Mouse (Mus musculus): ENCODE data around the gene Pxmp4. TPM values are rescaled to one million over a fixed set of nuclear protein-coding genes. Genes with fewer than 3 reads are reported as not detected.

Gene Pxmp4
- polyA plus RNA-seq, 1 experiment = 9.5 TPM

DNA sequence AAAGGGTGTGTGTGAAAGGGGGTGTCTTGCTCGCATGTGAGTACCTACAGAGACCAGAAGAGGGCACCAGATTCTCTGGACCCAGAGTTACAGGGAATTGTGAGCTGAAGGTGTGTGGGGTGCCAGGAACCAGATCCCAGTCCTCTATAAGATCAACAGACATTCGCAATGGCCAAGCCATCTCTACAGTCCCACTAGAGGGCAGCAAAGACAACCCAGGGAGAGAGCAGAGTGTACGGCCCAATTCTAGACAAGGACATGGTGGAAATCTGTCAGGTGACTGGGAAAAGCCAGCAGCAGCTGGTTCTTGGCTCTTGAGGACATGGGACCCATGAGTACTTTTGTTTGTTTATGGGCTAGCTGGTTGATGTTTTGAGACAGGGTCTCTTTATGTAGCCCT, 10.5 kb downstream of the Pxmp4 start:
- H3K27ac ChIP-seq (ENCODE audit: insufficient read depth, low read length) = no peak overlapping the region
- H3K4me3 ChIP-seq (ENCODE audit: low read depth, low read length) = no peak overlapping the region
- no peaks in the 10 kb centered on the region for H3K27me3 ChIP-seq (ENCODE audit: control insufficient read depth, insufficient read depth, low read length, poor library complexity, severe bottlenecking)
- no peaks in the 10 kb centered on the region for H3K4me1 ChIP-seq (ENCODE audit: control insufficient read depth, insufficient read depth, low read length)
- no peak for TF ChIP-seq POLR2A (IDR thresholded peaks at IDR 0.05; ENCODE audit: insufficient read depth, low read length)
- peak; percentile 65 for TF ChIP-seq CTCF (IDR thresholded peaks at IDR 0.05; ENCODE audit: low read depth, low read length)
- H3K36me3 ChIP-seq (ENCODE audit: control insufficient read depth, insufficient read depth, low read length, poor library complexity, severe bottlenecking) = no peaks in the 10 kb centered on the region
- no peak overlapping the region for H3K9ac ChIP-seq (ENCODE audit: low read depth, poor library complexity, severe bottlenecking)
- H3K9me3 ChIP-seq (replicated peaks; ENCODE audit: control insufficient read depth, insufficient read depth, low read length, poor library complexity, severe bottlenecking) = no peaks in the 10 kb centered on the region

DNA sequence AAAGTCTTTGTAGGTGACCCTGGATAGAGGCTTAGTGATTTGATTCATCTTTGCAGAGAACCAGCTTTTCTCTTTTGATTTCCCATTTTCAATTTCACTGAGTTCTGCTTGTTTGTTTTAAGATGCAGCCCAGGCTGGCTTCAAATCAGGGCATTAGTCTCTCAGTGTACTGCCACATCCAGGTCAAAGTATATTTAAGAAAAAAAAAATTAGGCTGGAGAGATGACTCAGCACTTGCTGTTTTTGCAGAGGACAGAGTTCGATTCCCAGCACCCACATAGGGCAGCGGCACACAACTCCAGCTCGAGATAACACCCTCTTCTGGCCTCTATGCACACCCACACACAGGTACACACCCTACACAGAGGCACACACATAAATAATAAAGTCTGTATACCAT, 12.3 kb downstream of the Pxmp4 start:
- H3K27me3 ChIP-seq (ENCODE audit: control insufficient read depth, insufficient read depth, low read length, poor library complexity, severe bottlenecking) = no peaks in the 10 kb centered on the region
- no peaks in the 10 kb centered on the region for H3K4me1 ChIP-seq (ENCODE audit: control insufficient read depth, insufficient read depth, low read length)
- H3K27ac ChIP-seq (ENCODE audit: insufficient read depth, low read length) = no peak overlapping the region
- no peaks in the 10 kb centered on the region for H3K36me3 ChIP-seq (ENCODE audit: control insufficient read depth, insufficient read depth, low read length, poor library complexity, severe bottlenecking)
- TF ChIP-seq EP300 (IDR thresholded peaks at IDR 0.05; ENCODE audit: insufficient read depth, low read depth, low read length) (no peak), POLR2A (IDR thresholded peaks at IDR 0.05; ENCODE audit: insufficient read depth, low read length) (no peak), CTCF (IDR thresholded peaks at IDR 0.05; ENCODE audit: low read depth, low read length) (no peak)
- no peaks in the 10 kb centered on the region for H3K9me3 ChIP-seq (replicated peaks; ENCODE audit: control insufficient read depth, insufficient read depth, low read length, poor library complexity, severe bottlenecking)
- no peak overlapping the region for H3K9ac ChIP-seq (ENCODE audit: low read depth, poor library complexity, severe bottlenecking)
- H3K4me3 ChIP-seq (ENCODE audit: low read depth, low read length) = no peak overlapping the region

DNA sequence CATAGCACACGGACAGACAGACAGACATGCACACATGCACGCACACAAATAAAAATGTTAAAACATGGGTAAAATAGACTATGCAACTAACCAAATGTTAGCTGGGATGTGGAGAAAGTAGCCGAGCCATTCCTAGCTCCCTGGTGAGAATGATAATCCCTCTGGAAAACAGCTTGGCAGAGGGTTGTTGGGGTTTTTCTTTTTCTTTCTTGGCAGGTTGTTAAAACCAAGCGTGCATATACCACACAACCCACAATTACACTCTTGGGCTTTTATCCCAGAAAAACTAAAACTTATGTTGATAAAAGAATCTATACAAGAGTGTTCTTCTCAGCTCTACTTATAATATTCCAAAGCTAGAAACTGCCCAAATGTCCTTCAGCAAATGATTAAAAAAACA, 14.5 kb downstream of the Pxmp4 start:
- Histone ChIP-seq H3K27me3 (ENCODE audit: control insufficient read depth, insufficient read depth, low read length, poor library complexity, severe bottlenecking) (no peaks in the 10 kb centered on the region), H3K4me3 (ENCODE audit: low read depth, low read length) (no peak overlapping the region), H3K9me3 (replicated peaks; ENCODE audit: control insufficient read depth, insufficient read depth, low read length, poor library complexity, severe bottlenecking) (no peaks in the 10 kb centered on the region), H3K9ac (ENCODE audit: low read depth, poor library complexity, severe bottlenecking) (no peak overlapping the region), H3K36me3 (ENCODE audit: control insufficient read depth, insufficient read depth, low read length, poor library complexity, severe bottlenecking) (no peaks in the 10 kb centered on the region), H3K4me1 (ENCODE audit: control insufficient read depth, insufficient read depth, low read length) (no peaks in the 10 kb centered on the region), H3K27ac (ENCODE audit: insufficient read depth, low read length) (no peak overlapping the region)
- TF ChIP-seq EP300 (IDR thresholded peaks at IDR 0.05; ENCODE audit: insufficient read depth, low read depth, low read length) (no peak), POLR2A (IDR thresholded peaks at IDR 0.05; ENCODE audit: insufficient read depth, low read length) (no peak), CTCF (IDR thresholded peaks at IDR 0.05; ENCODE audit: low read depth, low read length) (no peak)

DNA sequence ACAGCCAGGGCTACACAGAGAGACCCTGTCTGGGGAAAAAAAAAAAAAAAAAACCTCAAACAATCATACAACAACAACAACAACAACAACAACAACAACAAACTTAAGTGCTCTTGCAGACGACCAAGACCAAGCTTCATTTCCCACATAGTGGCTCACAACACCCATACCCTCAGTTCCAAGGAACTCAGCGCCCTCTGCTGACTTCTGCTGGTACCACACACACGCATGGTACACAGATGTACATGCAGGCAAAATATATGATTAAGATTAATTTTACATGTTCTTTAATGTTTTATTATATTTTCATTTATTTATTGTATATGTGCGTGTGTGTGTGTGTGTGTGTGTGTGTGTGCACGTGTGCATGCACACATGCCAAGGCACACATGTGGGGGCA, 17.1 kb downstream of the Pxmp4 start:
- no peak for TF ChIP-seq EP300 (IDR thresholded peaks at IDR 0.05; ENCODE audit: insufficient read depth, low read depth, low read length)
- TF ChIP-seq CTCF (IDR thresholded peaks at IDR 0.05; ENCODE audit: low read depth, low read length) = peak; percentile 82
- no peak for TF ChIP-seq POLR2A (IDR thresholded peaks at IDR 0.05; ENCODE audit: insufficient read depth, low read length)
- Histone ChIP-seq H3K4me3 (ENCODE audit: low read depth, low read length) (no peak overlapping the region), H3K27ac (ENCODE audit: insufficient read depth, low read length) (no peak overlapping the region), H3K27me3 (ENCODE audit: control insufficient read depth, insufficient read depth, low read length, poor library complexity, severe bottlenecking) (no peaks in the 10 kb centered on the region), H3K4me1 (ENCODE audit: control insufficient read depth, insufficient read depth, low read length) (no peaks in the 10 kb centered on the region), H3K9me3 (replicated peaks; ENCODE audit: control insufficient read depth, insufficient read depth, low read length, poor library complexity, severe bottlenecking) (no peaks in the 10 kb centered on the region), H3K9ac (ENCODE audit: low read depth, poor library complexity, severe bottlenecking) (no peak overlapping the region), H3K36me3 (ENCODE audit: control insufficient read depth, insufficient read depth, low read length, poor library complexity, severe bottlenecking) (no peaks in the 10 kb centered on the region)

DNA sequence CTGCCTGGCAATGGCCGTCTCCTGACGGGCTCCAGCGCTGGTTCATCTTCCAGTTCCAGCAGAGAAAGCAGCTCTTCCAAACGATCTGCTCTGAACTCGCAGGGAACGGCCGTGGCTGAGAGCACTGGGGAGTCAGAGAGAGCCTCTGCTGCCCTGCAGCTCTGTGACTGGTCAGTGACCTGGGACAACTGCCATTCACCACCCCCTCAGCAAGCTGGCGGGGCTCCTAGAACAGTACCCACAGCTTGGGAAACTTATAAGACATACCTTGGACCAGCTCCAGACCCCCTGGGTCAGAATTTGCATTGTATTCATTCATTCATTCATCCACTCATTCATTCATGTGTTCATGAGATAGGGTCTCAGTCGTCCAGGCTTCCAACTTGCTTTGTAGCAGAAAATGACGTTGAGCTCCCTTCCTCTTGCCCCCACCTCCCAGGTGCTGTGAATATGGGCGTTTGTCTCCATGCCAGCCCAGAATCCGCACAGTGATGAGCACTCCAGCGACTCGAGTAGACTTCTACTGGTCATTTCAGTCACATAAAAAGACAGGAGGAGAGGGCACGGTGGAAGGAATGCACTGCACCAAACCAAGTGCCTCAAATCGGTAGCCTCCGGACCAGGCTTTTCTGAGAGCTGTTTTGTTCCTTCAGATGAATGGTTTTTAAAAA, 18.4 kb downstream of the Pxmp4 start:
- no peaks in the 10 kb centered on the region for H3K9me3 ChIP-seq (replicated peaks; ENCODE audit: control insufficient read depth, insufficient read depth, low read length, poor library complexity, severe bottlenecking)
- H3K36me3 ChIP-seq (ENCODE audit: control insufficient read depth, insufficient read depth, low read length, poor library complexity, severe bottlenecking) = no peaks in the 10 kb centered on the region
- H3K9ac ChIP-seq (ENCODE audit: low read depth, poor library complexity, severe bottlenecking) = no peak overlapping the region
- H3K4me1 ChIP-seq (ENCODE audit: control insufficient read depth, insufficient read depth, low read length) = no peaks in the 10 kb centered on the region
- no peaks in the 10 kb centered on the region for H3K27me3 ChIP-seq (ENCODE audit: control insufficient read depth, insufficient read depth, low read length, poor library complexity, severe bottlenecking)
- TF ChIP-seq EP300 (IDR thresholded peaks at IDR 0.05; ENCODE audit: insufficient read depth, low read depth, low read length) (no peak), CTCF (IDR thresholded peaks at IDR 0.05; ENCODE audit: low read depth, low read length) (no peak), POLR2A (IDR thresholded peaks at IDR 0.05; ENCODE audit: insufficient read depth, low read length) (no peak)
- no peak overlapping the region for H3K4me3 ChIP-seq (ENCODE audit: low read depth, low read length)
- H3K27ac ChIP-seq (ENCODE audit: insufficient read depth, low read length) = no peak overlapping the region

DNA sequence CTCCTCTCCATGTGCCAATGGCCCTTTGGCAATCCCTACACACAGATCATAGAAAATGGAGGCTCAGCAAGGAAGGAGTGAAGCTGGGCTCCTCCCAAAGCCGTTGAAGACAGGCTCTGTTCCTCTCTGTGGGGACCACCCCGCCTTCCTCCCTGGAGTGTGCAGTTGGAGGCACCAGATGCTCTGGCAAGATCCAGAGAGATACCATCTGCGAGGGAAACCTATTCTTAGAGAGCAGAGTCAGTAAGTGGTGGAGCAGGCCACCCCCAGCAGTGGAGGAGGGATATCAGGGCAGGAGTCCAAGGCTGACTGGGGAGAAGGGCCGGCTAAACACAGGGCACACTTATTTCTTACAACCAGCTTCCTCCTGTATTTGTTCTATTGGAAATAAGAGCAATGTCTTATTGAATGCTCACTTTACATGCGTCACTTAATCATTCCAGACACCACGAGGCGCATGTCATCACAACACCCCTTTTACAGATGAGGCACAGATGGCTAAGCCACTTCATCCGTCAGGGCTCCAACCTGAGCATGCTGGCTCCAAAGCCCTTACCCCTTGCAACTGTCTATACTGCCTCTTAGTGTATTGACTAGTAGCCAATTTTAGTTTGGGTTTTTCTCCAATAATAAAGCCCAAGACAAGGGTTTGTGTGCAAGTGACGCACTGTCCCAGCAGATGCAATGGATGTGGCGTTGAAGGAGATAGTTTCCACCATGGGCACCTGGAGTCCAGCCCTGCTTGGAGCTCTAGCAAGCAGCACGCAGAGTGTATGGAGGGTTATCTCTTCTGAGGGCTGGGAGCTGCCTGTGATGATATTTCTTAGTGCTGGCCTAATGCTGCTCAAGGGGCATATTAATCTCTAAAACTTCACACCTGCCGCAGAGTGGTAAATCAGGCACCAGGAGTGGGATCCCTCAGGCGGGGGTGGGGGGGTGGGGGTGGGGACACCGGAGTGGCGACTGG, 19.3 kb downstream of the Pxmp4 start:
- Histone ChIP-seq H3K9me3 (replicated peaks; ENCODE audit: control insufficient read depth, insufficient read depth, low read length, poor library complexity, severe bottlenecking) (no peaks in the 10 kb centered on the region), H3K27me3 (ENCODE audit: control insufficient read depth, insufficient read depth, low read length, poor library complexity, severe bottlenecking) (no peaks in the 10 kb centered on the region), H3K9ac (ENCODE audit: low read depth, poor library complexity, severe bottlenecking) (no peak overlapping the region), H3K36me3 (ENCODE audit: control insufficient read depth, insufficient read depth, low read length, poor library complexity, severe bottlenecking) (no peaks in the 10 kb centered on the region), H3K4me3 (ENCODE audit: low read depth, low read length) (no peak overlapping the region), H3K27ac (ENCODE audit: insufficient read depth, low read length) (no peak overlapping the region), H3K4me1 (ENCODE audit: control insufficient read depth, insufficient read depth, low read length) (no peaks in the 10 kb centered on the region)
- no peak for TF ChIP-seq CTCF (IDR thresholded peaks at IDR 0.05; ENCODE audit: low read depth, low read length)

Data from ES-Bruce4 (cell line).